Mouse (Mus musculus): ENCODE data around the gene Pde4d. TPM values are rescaled to one million over a fixed set of nuclear protein-coding genes. Genes with fewer than 3 reads are reported as not detected.

The Pde4d gene
- total and polyA plus RNA-seq, 3 experiments = 18.5 to 18.8 TPM; not detected in 1

DNA sequence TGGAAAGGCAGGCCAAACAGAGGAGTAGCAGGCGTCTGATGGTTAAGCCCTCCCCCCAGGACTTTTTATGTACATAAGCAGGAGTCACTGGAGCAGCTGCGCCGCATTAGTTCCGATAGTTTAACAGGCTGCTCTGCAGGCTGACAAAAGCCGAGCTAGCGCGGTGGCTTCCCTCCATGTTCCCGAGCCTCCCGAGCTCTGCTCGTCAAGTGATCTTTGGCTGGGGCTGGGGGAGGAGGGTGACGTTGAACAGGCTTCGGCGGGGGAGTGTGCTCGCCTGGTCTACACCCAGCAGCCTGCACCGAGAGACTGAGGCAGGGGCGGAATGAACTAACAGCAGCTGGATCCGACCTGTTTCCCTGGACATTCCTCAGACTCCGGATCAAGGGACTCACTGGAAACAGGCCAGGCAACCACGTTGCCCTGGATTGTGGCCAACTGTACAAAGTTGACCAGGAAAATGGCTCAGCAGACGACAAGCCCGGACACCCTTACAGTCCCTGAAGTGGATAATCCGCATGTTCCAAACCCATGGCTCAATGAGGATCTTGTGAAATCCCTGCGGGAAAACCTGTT is 810.6 kb downstream of the Pde4d start:
- H3K9ac ChIP-seq (ENCODE audit: control insufficient read depth, low read depth, low read length, poor library complexity, severe bottlenecking) = no peak overlapping the region
- peaks cover 2 to 3% of the 10 kb centered on the region in 2 experiments for H3K27me3 ChIP-seq (ENCODE audit: control insufficient read depth in 1 of 2, insufficient read depth in 2 of 2, low read length in 2 of 2)
- DNase-seq (ENCODE audit: low read depth, low spot score) = no peak
- H3K4me1 ChIP-seq (ENCODE audit: control insufficient read depth in 1 of 2, insufficient read depth in 2 of 2, low read length in 2 of 2) = no peaks in the 10 kb centered on the region
- no peaks in the 10 kb centered on the region for H3K79me2 ChIP-seq (ENCODE audit: control insufficient read depth, insufficient read depth, low read length, poor library complexity)
- TF ChIP-seq HCFC1 (IDR thresholded peaks at IDR 0.05; ENCODE audit: low read depth, low read length) = no peak
- no peak for TF ChIP-seq MAZ (IDR thresholded peaks at IDR 0.05; ENCODE audit: low read depth, low read length)
- no peak for TF ChIP-seq USF2 (IDR thresholded peaks at IDR 0.05; ENCODE audit: borderline replicate concordance in 1 of 2, insufficient read depth in 1 of 2, low read depth in 1 of 2, low read length in 2 of 2)
- TF ChIP-seq MYB (IDR thresholded peaks at IDR 0.05; ENCODE audit: low read depth, low read length) = no peak
- TF ChIP-seq TAL1 (IDR thresholded peaks at IDR 0.05; ENCODE audit: low read length) = no peak
- TF ChIP-seq NRF1 (IDR thresholded peaks at IDR 0.05; ENCODE audit: insufficient read depth, low read depth, low read length, poor library complexity, severe bottlenecking) = no peak
- no peak for TF ChIP-seq MYC (IDR thresholded peaks at IDR 0.05; ENCODE audit: low read depth, low read length)
- no peak for TF ChIP-seq POLR2A (IDR thresholded peaks at IDR 0.05; ENCODE audit: control insufficient read depth in 1 of 2, insufficient read depth in 1 of 2, low read depth in 1 of 2, low read length in 2 of 2, poor library complexity in 1 of 2)
- no peak for TF ChIP-seq CTCF (IDR thresholded peaks at IDR 0.05 in 2 of 3, conservative IDR thresholded peaks at IDR 0.05 in 1 of 3; ENCODE audit: control insufficient read depth in 1 of 3, insufficient read depth in 1 of 3, low read depth in 2 of 3, low read length in 3 of 3, poor library complexity in 1 of 3, severe bottlenecking in 1 of 3)
- no peak for TF ChIP-seq USF1 (IDR thresholded peaks at IDR 0.05; ENCODE audit: low read depth, low read length)
- no peak for TF ChIP-seq CHD1 (IDR thresholded peaks at IDR 0.05; ENCODE audit: low read depth, low read length)
- no peak overlapping the region for H3K27ac ChIP-seq (ENCODE audit: control insufficient read depth, low read depth, low read length)
- H3K36me3 ChIP-seq (ENCODE audit: control insufficient read depth in 1 of 2, insufficient read depth in 2 of 2, low read length in 2 of 2) = no peaks in the 10 kb centered on the region
- H3K9me3 ChIP-seq (replicated peaks; ENCODE audit: insufficient read depth, low read length) = no peaks in the 10 kb centered on the region
- no peak overlapping the region for H3K4me3 ChIP-seq (ENCODE audit: control insufficient read depth in 1 of 2, insufficient read depth in 1 of 2, low read depth in 2 of 2, low read length in 2 of 2)

DNA sequence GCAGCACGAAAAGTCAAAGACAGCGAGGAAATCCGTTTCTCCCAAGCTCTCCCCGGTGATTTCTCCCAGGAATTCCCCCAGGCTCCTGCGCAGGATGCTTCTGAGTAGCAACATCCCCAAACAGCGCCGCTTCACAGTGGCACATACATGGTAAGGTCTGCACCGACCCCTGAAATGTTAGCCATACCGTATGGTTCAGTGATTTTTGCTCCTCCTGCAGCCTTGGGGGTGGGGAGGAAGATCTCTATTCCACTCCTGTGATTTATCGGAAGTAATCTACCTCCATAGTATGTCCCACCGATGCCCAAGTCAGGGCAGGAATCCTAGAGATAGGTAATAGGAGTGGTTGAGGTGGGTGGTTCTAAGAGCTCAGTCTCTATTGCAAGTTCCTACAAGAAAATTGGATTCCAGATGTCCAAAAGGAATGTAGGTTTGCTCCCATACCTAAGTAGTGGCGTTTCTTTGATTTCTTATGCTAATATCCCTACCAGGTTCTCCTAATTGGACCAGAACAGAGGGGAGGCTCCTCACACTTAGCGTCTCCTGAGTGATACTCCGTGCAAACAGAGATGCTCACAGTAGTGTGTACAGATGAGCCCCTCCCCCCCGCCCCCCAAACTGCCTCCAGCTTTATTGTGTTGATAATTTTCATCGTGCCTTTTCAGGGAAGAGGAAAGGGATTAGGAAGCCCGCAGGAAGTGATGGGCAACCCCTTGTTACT is 811.2 kb downstream of the Pde4d start:
- no peak overlapping the region for H3K4me3 ChIP-seq (ENCODE audit: control insufficient read depth in 1 of 2, insufficient read depth in 1 of 2, low read depth in 2 of 2, low read length in 2 of 2)
- no peaks in the 10 kb centered on the region for H3K36me3 ChIP-seq (ENCODE audit: control insufficient read depth in 1 of 2, insufficient read depth in 2 of 2, low read length in 2 of 2)
- H3K9me3 ChIP-seq (replicated peaks; ENCODE audit: insufficient read depth, low read length) = no peaks in the 10 kb centered on the region
- no peak for DNase-seq (ENCODE audit: low read depth, low spot score)
- no peaks in the 10 kb centered on the region for H3K79me2 ChIP-seq (ENCODE audit: control insufficient read depth, insufficient read depth, low read length, poor library complexity)
- TF ChIP-seq JUND (IDR thresholded peaks at IDR 0.05; ENCODE audit: low read depth, low read length) (no peak), ZNF384 (IDR thresholded peaks at IDR 0.05; ENCODE audit: low read depth, low read length) (no peak), ELF1 (IDR thresholded peaks at IDR 0.05; ENCODE audit: low read depth, low read length) (no peak), ZC3H11A (IDR thresholded peaks at IDR 0.05; ENCODE audit: low read depth, low read length) (no peak)
- no peaks in the 10 kb centered on the region for H3K4me1 ChIP-seq (ENCODE audit: control insufficient read depth in 1 of 2, insufficient read depth in 2 of 2, low read length in 2 of 2)
- H3K27ac ChIP-seq (ENCODE audit: control insufficient read depth, low read depth, low read length) = no peak overlapping the region
- H3K9ac ChIP-seq (ENCODE audit: control insufficient read depth, low read depth, low read length, poor library complexity, severe bottlenecking) = no peak overlapping the region
- H3K27me3 ChIP-seq (ENCODE audit: control insufficient read depth in 1 of 2, insufficient read depth in 2 of 2, low read length in 2 of 2) = peaks cover 2 to 3% of the 10 kb centered on the region in 2 experiments

Data from MEL (cell line).